Mouse (Mus musculus) cortical plate, adult 2 months (tissue): ENCODE results near the gene Ppp1r1c.

ENCODE experiments used
- CTCF ChIP-seq: fragments of 200-500 bp; IDR thresholded peaks from 2 replicates; pipeline ENCODE4 v1.5.1; 2011; ENCODE audit warnings: mild to moderate bottlenecking, control low read depth, low read length; ENCODE audit not compliant: insufficient read depth; ENCODE audit errors: extremely low read depth
- POLR2A ChIP-seq: fragments of 200-500 bp; IDR thresholded peaks from 2 replicates; pipeline ENCODE4 v1.6.1; 2011; ENCODE audit warnings: mild to moderate bottlenecking, low read length, control low read depth; ENCODE audit not compliant: insufficient read depth; ENCODE audit errors: extremely low read depth

GRCm38 (mm10) chr2:79741966-79742365 lies 34.4 kb downstream of the Ppp1r1c start:
- no peak for TF ChIP-seq POLR2A
- TF ChIP-seq CTCF = no peak
